Mouse (Mus musculus) large intestine, adult 2 months (tissue): ENCODE measurements around the gene Elane. TPM values are rescaled to one million over a fixed set of nuclear protein-coding genes. Genes with fewer than 3 reads are reported as not detected.

Experiments used
- DNase-seq: peaks from one replicate; pipeline ENCODE4 v3.0.0-alpha.2; 2012; ENCODE audit warnings: low read depth, low spot score
- WGBS: fragments of 180-500 bp; shearing (Covaris S2); methylation state at CpG from one replicate; pipeline ENCODE4 v1.1.7; 2018; 5-methylcytosine and 5-hydroxymethylcytosine counted together
- polyA plus RNA-seq: library from polyadenylated mRNA; depleted of rRNA; stranded (reverse); fragments of >200 nt; gene quantifications from 2 replicates; pipeline ENCODE4 v1.2.3, GENCODE M21; 2012

The Elane gene
- polyA plus RNA-seq, 1 experiment, result not detected

- DNase-seq, result no peak
- WGBS, result 3% methylated on average over 7 of the region's 7 CpGs
Observed at GRCm38 (mm10) chr10:79856704-79857451, 29.2 kb upstream of the Elane start.

- DNase-seq, result no peak
- WGBS, result 0% methylated on average over 4 of the region's 4 CpGs
Observed at GRCm38 (mm10) chr10:79857452-79857811, 28.6 kb upstream of the Elane start.

DNA sequence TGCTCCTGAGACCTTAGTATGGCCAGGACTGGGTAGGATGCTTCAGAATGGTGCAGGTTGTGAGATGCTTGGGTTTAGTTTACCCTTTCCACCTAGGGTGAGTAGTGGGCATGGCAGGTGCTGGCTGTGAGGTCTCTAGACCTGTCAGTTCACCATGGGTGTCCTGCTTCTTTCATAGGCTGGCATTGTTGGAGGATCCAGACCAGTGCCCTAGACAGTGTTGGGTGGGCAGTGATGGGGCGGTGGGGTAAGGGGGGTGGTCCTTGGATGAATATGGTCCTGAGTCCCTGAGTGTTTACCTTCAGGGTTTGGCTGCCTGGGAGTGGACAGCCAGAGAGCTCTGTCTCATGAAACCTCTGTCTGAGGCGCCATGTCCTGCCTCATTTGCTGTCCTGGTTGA is 28.2 kb upstream of the Elane start:
- 40% methylated on average over 2 of the region's 2 CpGs for WGBS

GRCm38 (mm10) chr10:79858416-79859074 is 27.5 kb upstream of the Elane start:
- 20% methylated on average over 17 of the region's 17 CpGs for WGBS
- DNase-seq, result no peak

More for the DNA sequence above, 28.2 kb upstream of the Elane start:
- no peak for DNase-seq

- WGBS, result 56% methylated on average over 11 of the region's 11 CpGs
- DNase-seq, result no peak
Observed at GRCm38 (mm10) chr10:79859116-79859515, 26.9 kb upstream of the Elane start.

- 83% methylated on average over 26 of the region's 26 CpGs for WGBS
Observed at GRCm38 (mm10) chr10:79860079-79860911, 25.8 kb upstream of the Elane start.

DNA sequence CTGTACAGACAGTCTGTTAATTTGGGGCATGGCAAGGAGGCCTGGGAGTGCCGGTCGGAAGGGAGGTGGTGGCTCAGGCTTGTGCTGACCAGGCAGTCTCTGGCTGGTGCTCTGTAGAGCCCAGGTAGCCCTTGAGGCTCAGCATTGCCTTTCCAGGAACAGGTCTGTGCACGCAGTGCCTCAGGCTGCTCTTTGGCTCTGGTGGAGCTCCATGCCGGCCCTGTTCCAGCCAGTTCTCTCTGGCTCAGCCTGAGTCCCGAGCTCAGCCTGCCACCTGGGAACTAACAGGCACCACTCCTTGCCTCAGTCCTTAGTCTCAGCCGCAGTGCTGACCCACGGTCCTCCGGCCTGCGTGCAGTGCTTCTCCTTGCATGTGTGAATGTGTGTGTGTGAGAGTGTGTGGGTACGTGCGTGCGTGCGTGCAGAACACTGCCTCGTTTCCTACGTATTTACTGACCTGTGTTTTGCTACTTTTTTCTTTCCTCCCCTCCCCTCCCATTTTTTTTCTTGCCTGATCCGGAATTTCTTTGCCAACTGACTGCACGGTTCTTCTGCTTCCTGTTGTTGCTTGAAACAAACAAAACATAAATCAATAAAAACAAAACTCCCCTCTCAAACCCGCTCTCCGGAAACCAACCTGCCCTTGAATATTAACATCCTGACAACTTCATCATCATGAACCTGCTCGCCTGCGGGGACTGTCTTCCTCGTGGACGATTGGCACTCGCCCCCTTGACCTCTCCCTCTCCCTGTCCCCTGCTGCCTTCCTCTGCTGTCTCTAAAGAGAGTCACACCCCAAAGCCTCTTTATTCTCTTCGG is 24.6 kb upstream of the Elane start:
- DNase-seq, result no peak
- 37% methylated on average over 25 of the region's 25 CpGs for WGBS

More at GRCm38 (mm10) chr10:79860079-79860911, 25.8 kb upstream of the Elane start:
- no peak for DNase-seq

DNA sequence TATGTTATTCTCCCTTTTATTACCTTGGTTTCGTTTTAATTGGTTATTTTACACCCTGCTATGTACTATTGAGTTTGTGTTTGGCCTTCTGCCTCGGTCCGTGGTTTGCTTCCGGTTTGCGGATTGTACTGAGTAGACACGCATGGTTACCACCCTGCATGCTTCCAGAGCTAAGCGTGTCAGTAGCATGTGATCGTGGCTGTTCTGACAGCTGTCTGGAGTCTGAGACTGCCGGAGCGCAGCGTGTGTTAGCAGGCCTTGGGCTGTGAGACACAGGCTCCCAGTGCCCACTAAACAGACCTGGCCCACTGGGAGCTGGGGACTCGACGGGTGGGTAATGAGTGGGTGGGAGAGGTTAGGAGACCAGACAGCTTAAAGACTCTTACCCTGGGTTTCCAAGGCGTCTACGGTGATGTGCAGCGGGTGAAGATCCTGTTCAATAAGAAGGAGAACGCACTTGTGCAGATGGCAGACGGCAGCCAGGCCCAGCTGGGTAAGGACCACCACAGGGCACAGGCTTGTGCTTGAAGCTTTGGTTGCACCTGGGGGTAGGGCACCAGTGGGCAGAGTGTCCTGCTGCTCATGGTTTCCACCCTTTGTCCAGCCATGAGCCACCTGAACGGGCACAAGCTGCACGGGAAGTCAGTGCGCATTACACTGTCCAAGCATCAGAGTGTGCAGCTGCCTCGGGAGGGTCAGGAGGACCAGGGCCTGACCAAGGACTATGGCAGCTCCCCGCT is 23.8 kb upstream of the Elane start:
- DNase-seq, result no peak
- WGBS, result 59% methylated on average over 23 of the region's 23 CpGs

GRCm38 (mm10) chr10:79862925-79863324 is 23.1 kb upstream of the Elane start:
- no peak for DNase-seq

GRCm38 (mm10) chr10:79864351-79865188 is 21.5 kb upstream of the Elane start:
- 47% methylated on average over 10 of the region's 10 CpGs for WGBS
- DNase-seq, result no peak

More at GRCm38 (mm10) chr10:79862925-79863324, 23.1 kb upstream of the Elane start:
- 60% methylated on average over 10 of the region's 10 CpGs for WGBS

DNA sequence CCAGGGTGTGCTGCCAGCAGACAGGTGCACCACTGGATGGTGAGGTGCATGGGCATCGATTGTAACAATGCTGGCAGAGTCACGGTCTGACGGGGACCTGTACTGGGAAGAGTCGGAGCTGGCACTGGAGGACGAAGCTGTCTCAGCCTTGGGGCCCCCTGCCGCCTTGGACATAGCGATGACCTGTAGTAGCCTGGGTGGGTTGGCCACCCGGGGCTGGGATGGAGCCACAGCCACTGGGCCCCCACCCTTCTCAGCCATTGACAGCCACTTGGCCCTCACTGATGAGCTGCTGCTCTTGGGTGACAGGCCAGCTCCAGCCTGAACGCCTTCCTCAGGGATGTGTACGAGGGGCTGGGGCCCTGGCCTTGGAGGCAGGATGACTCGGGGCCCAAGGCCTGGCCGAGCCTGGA is 20.9 kb upstream of the Elane start:
- WGBS, result 40% methylated on average over 12 of the region's 12 CpGs
- DNase-seq, result no peak

GRCm38 (mm10) chr10:79865801-79866295 is 20.2 kb upstream of the Elane start:
- DNase-seq, result no peak
- 46% methylated on average over 19 of the region's 19 CpGs for WGBS

GRCm38 (mm10) chr10:79866601-79867000 is 19.4 kb upstream of the Elane start:
- DNase-seq, result no peak
- WGBS, result 76% methylated on average over 11 of the region's 11 CpGs

GRCm38 (mm10) chr10:79871845-79872244 is 14.2 kb upstream of the Elane start:
- WGBS, result 60% methylated on average over 8 of the region's 8 CpGs
- DNase-seq, result no peak

GRCm38 (mm10) chr10:79872862-79873261 is 13.2 kb upstream of the Elane start:
- DNase-seq, result no peak
- 43% methylated on average over 3 of the region's 3 CpGs for WGBS

- DNase-seq, result no peak
- WGBS, result 23% methylated on average over 6 of the region's 6 CpGs
Observed at GRCm38 (mm10) chr10:79873313-79873712, 12.7 kb upstream of the Elane start.

DNA sequence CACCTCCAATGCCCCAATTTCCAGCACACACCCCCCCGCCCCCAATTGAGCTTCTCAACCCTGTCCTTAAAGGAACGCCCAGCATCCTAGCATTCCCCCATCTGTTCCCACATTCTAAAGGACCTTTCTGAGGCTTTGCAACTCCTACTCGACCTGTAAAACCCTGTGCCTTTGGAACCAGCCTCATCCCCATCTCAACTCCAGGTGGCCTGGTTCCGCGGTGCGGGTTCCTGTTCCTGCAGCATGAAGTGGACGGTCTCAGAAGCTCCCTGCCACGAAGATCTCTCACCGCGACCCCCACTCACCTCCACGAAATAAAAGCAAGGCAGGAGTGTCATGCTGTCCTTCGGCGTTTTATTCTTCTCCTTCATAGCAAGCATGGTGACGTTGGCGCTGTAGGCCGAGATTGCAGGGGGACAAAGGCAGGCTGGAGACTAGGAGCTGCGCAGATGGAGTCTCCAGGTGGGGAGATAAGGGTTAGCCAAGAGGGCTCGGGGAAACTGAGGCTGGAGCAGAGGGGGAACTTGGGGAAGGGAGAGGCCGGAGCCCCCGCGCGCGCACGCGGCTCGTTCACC is 12.2 kb upstream of the Elane start:
- 4% methylated on average over 26 of the region's 26 CpGs for WGBS
- DNase-seq, result no peak
